Mouse (Mus musculus) liver, postnatal 0 days (tissue): ENCODE results near the gene Vcp.

ENCODE experiments used
- CTCF ChIP-seq: sonication (generic); IDR thresholded peaks from 2 replicates; pipeline ENCODE4 v1.5.1; 2016; ENCODE audit warnings: antibody characterized with exemption, low read depth
- EP300 ChIP-seq: IDR thresholded peaks from 2 replicates; pipeline ENCODE4 v1.6.1; 2016; ENCODE audit warnings: antibody characterized with exemption, low read depth, mild to moderate bottlenecking

DNA sequence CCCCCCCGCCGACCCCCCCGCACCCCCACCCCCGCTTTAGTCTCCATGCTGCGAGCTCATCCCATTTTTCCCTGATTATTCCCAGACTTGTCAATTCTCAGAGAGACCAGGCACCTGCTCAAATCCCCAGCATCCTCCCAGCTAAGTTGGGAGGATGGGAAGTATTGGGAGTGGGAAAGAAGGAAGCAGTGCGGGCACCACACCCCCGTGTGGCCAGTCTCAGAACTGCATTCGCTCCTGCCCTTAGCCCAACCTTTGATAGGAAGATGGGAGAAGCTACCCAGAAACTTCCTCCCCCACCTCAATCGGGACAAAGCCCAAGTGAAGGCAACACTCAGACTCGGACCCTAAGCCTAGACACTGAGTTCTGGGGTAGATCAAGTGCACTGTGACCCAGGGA is 46.0 kb downstream of the Vcp start:
- TF ChIP-seq CTCF, result peak; percentile 91
- no peak for TF ChIP-seq EP300
